Mouse (Mus musculus) frontal cortex, adult 2 months (tissue): ENCODE results near the gene Moap1. TPM values are rescaled to one million over a fixed set of nuclear protein-coding genes. Genes with fewer than 3 reads are reported as not detected.
A peak's percentile ranks its signal among the peaks of the same experiment; 100 is the strongest.

Experiments used
- DNase-seq, 2 experiments: peaks; one replicate each; pipeline ENCODE4 v3.0.0; 2022; ENCODE audit warnings: low spot score in 1 of 2; ENCODE audit errors: extremely low spot score in 1 of 2
- polyA plus RNA-seq: library from polyadenylated mRNA; depleted of rRNA; stranded (reverse); fragments of >200 nt; gene quantifications from 2 replicates; pipeline ENCODE4 v1.2.3, GENCODE M21; 2012; rRNA removed

Gene Moap1
- polyA plus RNA-seq: 8.4 and 12.4 TPM in 2 replicates

- peak; percentile 83 to 91 for DNase-seq
Observed at GRCm38 (mm10) chr12:102743589-102744574, at the start of gene Moap1, which contains the start of gene Tmem251. Moap1 (minus strand) TSS chr12:102743661. Tmem251 (plus strand) TSS chr12:102743762.

DNA sequence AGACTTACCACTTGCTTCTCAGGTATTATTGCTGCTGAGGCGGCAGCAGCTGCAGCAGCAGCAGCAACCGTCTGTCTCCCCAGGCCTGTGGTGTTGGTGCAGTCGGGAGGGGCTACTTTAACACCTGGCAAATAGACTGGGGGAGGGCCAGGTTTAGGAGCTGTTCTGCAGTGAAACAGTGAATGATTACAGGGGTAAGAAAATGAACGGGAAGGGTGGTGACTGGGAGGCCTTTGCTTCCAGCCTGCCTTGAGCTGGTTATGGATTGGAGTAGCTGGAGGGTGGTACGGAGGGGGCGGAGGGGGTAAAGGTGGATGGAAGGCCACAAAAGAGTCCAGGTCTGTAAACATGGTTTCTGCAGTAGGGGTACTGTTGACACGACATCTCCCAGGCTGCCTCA is 44.5 kb upstream of the Moap1 start:
- no peak for DNase-seq

GRCm38 (mm10) chr12:102785593-102785985 is 42.1 kb upstream of the Moap1 start:
- DNase-seq: peak in 1 of 2 experiments; percentile 21

DNA sequence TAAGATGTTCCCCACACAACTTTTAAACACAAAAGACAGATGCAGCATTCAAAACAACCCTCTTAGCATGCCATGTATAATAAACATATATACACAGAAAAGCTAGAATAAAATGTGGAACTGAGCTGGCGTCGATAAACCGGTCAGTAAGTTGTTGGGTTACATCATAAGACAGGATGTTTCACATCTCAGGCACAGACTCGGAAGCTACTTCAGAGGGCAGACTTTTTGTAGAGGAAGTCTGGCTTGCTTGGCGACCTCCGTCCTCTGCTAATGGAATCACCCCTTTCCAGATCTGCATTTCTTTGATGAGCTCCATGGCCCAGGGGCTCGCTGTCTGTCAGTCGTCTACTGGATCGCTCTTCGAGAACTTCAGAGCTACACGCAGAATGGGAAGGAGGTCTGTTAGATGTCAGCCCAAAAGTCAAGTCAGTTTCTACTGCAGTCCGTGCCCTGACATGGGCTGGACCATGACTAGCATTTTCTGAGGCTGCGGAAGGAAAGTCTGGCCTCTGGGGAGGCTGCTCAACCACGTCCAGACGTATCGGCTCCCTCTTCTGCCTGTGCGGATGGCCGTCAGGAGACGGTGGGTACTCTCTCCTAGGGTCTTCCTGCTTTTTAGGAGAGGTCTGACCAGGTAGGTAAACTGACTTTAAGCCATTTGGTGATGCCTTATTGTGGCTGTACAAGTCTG is 41.6 kb upstream of the Moap1 start:
- DNase-seq: no peak

DNA sequence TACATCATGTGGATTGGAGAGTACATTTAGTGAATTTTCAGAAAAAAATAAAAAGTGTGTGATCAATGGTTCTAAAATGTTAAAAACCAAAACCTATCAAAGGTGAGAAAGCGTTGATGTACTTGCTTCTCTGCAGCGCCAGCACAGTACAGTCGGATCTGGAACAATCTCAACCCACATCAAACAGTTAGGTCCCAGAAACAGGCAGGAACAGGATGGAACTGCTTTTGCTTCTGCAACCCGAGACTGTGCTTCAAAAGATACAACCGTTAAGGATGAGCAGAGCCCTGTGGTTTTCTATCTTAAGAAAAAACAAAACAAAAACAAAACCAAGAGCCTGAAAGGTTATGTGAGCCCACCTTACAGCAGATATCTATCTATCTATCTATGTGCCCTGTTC is 39.4 kb upstream of the Moap1 start:
- DNase-seq: no peak

DNA sequence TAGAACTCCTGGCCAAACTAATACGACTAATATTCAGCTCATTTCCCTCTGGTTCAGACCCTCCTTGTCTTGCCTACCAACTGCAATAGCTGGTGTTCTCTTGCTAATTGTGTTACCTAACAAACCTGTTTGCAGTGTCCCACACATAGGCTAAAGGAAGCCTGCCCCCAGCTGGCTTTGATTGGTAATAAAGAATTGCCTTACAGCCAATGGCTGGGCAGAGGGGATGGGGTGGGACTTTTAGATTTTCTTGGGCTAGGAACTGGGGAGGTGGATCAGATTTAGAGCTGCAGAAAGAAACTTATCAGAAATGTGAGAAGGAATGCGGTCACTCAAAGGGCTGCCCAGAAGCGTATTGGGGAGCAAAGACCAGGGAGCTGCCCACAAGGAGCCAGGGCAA is 36.0 kb upstream of the Moap1 start:
- DNase-seq: no peak

- no peak for DNase-seq
Observed at GRCm38 (mm10) chr12:102778151-102778550, 34.7 kb upstream of the Moap1 start.

DNA sequence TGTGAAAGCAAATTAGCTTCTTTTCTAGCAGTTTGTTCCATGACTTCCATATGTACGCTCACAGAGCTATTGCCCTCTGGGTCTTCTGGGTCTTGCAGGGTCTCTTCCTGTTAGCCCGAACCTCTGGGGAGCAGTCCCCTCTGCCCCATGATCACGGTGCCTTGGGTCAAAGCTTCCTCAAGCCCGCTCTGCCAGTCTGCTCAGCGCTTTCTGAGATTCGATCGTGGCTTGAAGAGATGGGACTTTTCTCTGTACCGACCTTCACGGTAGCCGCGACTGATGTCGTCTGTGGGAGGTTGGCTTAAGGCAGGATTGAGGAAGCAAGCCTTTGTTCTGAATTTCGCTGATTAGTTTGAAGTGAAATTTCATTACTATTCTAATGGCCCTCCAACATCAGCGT is 32.6 kb upstream of the Moap1 start:
- no peak for DNase-seq

GRCm38 (mm10) chr12:102772676-102773075 is 29.2 kb upstream of the Moap1 start:
- DNase-seq: no peak

DNA sequence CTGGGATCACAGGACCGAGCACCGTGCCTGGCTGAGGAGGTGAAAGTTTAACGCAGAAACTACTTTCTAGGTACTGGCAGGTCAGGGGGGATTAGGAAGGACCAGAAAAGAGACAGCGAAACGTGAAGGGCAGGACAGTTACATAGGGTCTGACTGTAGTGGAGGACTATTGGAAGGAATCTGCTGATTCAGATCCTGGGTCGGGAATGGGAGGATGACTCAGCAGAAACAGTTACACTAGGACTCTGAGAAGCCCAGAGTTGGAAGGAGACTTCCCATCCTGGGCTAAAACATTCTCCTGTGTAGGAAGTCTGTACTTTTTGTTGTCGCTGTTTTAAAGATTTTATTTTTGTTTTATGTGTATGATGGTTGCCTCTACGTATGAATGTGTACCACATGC is 28.1 kb upstream of the Moap1 start:
- DNase-seq: no peak

- no peak for DNase-seq
Observed at GRCm38 (mm10) chr12:102769000-102769399, 25.5 kb upstream of the Moap1 start.

GRCm38 (mm10) chr12:102763696-102764095 is 20.2 kb upstream of the Moap1 start:
- DNase-seq: no peak

DNA sequence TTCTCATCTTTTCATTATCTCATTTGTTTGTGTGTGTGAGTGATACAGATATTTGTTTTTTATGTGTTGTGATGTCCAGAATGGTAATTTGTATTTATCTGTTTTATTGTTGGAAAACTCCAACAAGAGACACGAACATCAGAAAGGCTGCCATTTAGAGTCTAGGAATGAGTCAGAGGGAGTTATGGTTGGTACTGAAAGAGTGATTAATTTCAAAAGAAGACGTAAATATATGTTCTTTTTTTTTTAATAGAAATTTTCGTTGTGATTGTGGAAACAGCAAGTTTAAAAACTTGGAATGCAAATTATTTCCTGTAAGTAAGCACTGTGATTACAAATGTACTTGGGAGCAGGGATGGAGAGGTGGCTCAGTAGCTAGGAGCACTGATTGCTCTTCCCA is 18.2 kb upstream of the Moap1 start:
- no peak for DNase-seq

- no peak for DNase-seq
Observed at GRCm38 (mm10) chr12:102758936-102759335, 15.5 kb upstream of the Moap1 start.

DNA sequence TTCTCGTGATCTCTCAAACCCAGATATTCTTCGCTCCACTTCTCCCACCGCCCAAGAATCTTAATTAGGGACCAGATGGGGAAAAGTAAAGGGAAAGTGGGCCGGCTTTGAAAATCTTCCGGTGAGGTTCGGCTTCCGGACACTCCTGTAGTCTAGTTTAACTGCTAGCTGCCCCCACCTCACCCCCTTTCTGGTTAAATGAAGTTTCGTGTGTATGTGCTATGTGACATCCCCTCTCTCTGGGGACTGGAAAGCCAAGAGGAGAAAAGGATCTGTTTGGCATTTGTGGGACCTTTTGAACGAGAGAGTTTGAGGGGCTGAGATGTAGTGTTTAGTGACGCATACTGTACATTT is 14.9 kb upstream of the Moap1 start, which contains the start of gene Gm20604:
Gene Gm20604 (minus strand): TSS at position 270 of the 354 bp plus-strand sequence.
- DNase-seq: no peak

DNA sequence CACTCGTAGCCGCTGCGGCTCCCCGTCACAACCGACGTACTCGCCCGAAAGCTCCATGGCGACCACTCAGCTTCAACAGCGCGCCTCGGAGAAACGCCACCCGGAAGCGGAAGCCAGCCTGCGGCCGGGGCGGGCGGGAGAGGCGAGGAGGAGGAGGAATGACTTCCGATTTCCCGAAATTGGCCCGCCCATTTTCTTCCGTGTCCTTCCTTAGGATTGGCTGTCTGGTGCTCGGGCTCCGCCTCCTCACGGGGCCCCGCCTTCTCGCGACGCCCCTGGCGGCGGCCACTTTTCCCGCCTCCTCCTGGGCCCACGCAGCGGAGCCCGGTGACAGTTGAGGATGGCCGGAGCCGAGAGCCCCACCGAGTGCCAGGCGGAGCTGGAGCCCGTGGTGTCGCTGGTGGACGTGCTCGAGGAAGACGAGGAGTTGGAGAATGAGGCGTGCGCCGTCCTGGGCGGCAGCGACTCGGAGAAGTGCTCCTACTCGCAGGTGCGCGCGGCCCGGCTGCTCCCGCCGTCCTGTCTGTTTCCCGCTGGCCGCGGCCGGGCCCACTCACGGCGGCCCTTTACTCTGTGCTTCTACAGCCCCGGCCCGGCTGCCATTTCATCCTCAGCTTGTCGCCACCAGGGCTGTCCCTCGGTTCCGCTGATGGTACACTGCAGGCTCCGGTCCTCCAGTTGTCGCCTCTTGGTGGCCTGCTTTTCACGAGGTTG is 14.4 kb upstream of the Moap1 start, which contains the start of the genes Gm28051, Gon7 and Ubr7:
Gene Gm28051 (minus strand): TSS at position 77 of the 714 bp plus-strand sequence.
Gene Gon7 (minus strand): TSS at position 115 of the 714 bp plus-strand sequence.
Gene Ubr7 (plus strand): TSS at position 279 of the 714 bp plus-strand sequence.
- DNase-seq: peak; percentile 95 to 97

DNA sequence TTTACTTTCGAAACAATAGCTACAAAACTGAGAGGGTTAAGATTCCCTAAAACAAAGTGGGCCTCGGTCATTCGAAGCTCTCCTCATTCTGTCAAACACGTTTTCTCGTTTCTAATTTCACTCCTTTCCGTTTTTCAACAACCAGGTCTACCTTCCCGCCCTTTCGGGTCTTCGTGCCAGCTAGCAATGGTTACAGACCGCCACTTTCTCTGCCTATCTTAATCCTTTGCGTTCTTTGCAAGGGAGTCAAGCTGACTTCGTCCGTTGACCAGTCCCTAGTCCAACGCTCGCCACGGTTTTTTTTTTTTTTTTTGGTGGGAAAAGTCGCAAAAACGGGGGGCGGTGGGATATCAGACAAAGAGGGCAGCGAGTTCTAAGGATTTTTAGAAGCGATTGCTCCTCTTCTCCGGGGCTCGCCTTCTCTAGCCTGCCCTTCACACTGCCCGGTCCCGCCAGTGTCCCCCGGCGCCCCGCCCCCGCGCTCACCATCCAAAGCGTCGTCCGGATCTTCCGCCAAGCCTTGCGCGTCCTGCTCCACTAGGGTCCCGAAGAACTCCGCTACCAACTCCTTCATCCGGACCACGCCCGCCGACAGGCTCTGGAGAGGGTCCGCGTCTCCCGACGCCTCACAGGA is 13.7 kb upstream of the Moap1 start:
- DNase-seq: no peak

DNA sequence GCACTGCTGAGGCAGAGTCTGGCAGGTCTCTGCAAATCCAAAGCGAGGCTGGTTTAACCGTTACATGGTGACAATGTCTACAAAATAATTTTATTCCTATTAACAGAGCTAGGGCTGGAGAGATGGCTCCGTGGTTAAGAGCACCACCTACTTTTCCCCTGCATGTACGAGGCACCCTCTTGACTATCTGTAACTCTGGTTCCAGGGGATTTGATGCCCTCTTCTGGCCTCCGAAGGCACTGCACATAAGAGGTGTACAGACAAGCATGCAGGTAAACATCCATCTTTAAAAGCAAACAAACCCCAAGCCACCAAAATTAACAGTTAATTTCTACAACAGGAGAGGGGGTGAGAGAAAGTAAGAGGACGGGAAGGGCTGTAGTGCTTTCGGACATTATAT is 12.8 kb upstream of the Moap1 start:
- no peak for DNase-seq

GRCm38 (mm10) chr12:102748256-102748655 is 4.8 kb upstream of the Moap1 start:
- DNase-seq: no peak

- no peak for DNase-seq
Observed at GRCm38 (mm10) chr12:102744839-102745238, 1.4 kb upstream of the Moap1 start.
